Mouse (Mus musculus): ENCODE measurements at regions not wholly inside any gene's neighbourhood (a gene's known extent, or its start where the extent isn't known, plus 50 kb on each side); places are given as distances from the start of the nearest gene placed in this dataset.

GRCm38 (mm10) chr9:26601979-26602378, 131.5 kb upstream of the B3gat1 start:
- DNase-seq = no peak

- no peak for DNase-seq
These were observed 129.0 kb upstream of the B3gat1 start for GRCm38 (mm10) chr9:26604552-26604951.

DNA sequence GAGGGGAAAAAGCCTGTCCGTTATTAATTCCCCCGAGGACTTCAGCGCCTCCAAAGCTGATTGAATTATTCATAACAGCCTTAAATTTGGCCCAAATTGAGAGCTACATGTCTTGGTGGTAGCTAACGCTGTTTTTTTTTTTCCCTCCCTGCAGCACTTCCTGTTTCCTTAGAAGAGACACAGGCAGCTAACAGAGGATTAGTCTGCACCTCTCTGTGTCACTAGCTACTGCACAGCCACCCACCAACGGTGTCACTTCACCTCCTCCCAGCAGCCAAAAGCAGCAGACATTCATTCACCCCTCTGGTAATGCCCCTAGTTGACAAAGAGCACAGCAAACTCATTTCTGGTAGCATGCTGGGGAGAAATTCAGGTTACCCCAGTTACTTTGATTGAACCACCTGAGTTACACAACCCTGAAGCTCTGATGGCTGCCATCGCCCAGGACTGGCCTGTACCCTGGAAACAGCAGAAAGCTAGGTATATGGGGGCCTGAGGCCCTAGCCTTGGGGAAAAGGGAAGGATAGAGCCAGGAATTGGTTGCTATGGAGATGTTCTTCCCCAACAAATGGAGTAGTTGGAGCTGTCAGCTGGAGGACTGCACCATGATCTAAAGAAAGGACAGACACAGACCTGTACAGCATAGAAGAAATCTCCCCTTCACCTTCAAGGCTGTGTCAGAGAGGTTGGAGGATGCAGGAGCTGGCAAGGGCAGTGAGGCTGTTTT, 121.7 kb upstream of the B3gat1 start:
- DNase-seq = no peak

- peak in 1 of 2 experiments; percentile 31 for DNase-seq
These were observed 110.6 kb upstream of the B3gat1 start for GRCm38 (mm10) chr9:26622840-26623448.

GRCm38 (mm10) chr9:26625171-26625937, 108.2 kb upstream of the B3gat1 start:
- DNase-seq = peak; percentile 89 to 92

DNA sequence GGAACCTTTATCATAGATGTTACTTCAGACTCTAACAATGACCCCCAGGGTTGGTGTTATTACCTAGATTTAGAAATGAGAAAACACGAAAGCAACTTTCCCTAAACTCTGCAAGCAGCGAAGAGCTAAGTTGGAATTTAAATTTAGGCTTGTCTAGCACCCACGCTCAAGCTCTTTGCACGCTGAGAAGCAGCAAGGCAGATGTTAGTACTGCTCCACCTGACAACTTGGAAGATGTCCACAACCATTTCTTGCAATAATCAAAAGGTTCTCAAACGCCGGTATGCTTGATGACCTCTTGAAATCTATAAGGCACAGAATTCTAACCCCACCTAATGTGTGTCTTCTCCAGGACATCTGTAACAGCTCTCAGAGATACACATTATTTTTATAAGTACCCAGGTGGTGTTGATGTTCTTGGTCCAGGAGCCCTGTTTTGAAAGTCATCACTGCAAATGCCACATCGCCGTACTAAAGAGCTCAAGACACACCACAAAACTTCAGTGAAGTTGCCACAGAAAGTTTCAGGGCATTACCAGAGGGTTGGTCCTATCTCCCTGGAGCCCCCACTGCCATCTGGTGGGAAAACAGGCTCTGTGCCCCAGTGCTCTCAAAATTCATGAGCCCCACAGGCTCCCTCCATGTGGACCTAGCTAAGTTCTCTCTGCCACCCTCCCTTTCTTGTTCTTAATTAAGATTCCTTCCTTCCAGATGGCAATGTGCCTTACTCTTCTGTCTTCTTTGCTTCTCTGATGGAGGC, 100.5 kb upstream of the B3gat1 start:
- DNase-seq = no peak

DNA sequence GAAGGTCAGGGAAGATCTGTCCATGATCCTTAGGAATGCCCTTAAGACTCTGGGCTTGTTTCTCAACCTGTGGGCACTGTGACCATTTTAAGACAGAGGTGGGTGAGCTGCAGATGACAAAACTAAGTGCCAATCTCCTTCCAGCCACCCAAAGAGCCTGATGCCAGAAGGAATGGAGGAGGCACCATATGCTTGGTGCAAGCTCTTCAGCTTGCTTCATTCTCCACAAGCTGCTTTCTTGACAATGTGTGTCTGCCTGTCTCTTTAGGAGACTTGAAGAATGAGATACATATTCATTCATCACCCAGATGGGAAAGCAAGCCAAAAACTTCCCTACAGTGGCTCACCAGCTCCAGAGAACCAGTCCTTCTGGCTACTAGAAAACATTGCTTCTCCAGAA, 98.3 kb upstream of the B3gat1 start:
- DNase-seq = no peak

- DNase-seq = no peak
These were observed 94.9 kb upstream of the B3gat1 start for GRCm38 (mm10) chr9:26638586-26638985.

DNA sequence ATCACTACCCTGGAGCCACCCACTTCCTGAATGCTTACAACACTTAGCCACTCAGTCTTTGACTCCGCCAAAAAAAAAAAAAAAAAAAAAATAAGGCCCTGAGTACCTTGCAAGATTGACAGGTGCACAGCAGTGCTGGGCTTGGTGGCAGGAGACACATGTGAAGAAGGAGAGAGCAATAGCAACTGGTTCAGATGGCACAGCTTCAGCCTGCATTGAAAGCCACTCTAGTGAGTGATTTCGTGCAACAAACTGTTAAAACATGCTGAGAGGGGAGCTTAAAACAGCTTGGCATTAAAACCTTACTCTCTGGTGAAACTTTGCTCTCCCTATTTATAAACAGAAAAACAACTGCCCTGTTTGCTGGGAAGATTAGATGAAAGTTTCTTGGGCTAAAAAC, 91.2 kb upstream of the B3gat1 start:
- DNase-seq = no peak

DNA sequence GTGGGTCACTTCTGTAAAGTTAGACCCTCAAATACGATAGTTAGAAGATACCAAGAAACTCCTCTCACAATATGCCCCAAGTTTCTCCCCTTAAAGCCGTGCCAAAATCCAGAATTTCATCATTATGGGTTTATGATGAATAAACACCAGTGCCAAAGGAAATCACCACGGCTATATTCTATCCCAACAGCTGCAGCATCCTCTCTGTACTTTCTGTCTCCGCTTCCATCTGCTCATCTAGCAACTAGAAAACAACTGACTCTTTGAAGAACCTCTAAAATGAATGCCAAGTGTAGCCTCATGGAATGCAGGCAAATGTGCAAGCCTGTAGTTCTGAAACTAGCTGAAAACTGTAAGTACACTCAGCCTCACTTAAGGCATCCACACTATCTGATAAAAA, 90.7 kb upstream of the B3gat1 start:
- DNase-seq = no peak

DNA sequence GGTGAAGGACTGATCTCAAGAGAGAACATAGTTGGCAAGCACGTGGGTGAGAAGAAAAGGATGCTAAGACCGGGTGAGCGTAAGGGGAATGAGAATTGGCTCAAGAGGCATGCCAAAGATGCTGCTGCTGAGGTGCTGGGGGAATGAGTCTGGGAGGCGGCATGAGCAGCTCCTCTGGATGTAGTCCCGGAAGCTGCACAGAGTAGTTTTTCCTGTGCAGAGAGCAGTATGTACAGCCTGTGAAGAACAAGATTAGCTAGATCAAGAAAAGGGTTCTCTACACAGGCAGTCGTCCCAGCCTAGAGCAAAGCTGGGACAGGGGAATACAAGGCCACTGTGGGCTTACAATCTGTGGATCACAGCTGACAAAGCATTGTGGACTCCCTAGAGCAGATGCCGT, 84.0 kb upstream of the B3gat1 start:
- no peak for DNase-seq

DNA sequence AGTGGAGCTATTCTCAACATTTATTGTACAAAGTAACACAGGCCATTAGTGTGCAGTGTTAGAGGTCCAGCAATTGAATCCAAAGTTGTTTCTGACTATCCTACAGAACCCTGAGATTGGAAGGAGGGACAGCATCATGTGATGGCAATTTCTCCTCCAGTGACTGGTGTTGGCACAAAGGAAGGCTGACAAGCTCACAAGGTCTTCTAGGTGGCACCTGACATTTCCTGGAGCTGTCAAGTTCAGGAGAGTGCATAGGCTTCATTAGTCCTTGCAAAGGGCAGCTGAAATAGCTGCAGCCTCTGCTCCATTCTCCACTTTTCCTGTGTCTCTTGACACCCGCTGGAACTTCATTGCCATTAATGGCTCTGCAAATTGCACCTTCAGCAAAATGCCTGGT, 80.6 kb upstream of the B3gat1 start:
- DNase-seq = no peak

DNA sequence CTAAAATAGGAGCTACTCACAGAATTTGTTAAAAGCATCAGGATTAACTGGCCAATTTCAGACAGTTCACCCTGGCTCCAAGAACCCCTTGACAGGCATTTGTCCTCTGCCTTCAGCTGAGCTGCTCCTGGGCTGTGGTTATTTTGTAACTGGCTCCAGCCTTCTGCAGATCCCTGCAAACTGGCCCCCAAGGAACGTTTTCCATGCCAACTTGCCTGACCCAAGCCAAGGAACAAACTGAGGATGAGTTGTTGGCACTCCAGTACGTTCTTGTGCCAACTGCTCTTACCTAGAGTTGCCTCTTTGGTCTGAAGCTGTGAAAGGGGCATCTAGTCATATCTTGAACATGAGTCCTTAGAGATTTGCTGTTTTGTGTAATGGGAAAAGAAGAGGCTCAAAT, 74.2 kb upstream of the B3gat1 start:
- peak; percentile 45 to 59 for DNase-seq

DNA sequence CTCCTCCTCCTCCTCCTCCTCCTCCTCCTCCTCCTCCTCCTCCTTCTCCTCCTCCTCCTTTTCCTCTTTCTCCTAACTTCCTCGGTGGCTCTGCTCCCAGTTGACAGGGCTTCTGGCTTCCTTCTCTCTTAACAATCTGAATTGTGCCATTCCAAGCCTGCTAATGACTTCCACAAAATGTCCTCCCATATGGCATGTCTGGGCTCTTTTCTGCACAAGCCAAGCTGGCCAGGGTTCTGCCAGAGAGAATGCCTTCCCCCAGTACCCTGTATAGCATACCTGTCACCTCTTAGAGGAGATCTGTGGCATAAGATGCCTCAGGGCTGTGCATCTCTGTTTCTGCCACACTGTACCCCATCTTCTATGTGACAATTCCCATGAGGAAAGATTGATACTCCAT, 70.0 kb upstream of the B3gat1 start:
- peak; percentile 39 to 71 for DNase-seq

DNA sequence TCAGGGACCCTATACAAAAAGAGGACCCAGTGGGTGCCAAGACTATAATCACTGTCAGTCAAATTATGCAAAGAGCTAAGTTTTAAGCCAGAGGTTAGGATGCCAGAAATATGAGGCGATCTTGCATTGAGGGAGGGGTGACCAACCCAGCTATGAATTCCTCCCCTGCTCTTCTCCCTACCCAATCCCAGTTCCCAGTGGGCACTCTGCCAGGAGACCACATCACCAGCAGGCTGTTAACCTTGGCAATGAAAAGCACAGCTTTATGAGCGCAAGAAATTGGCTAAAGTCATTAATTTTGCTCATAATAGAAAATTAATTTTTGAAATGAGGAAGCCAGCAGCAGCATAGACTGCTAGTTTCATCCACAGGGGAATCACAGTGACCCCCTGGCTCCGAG, 65.7 kb upstream of the B3gat1 start:
- peak; percentile 76 to 88 for DNase-seq

- no peak for DNase-seq
These were observed 59.3 kb upstream of the B3gat1 start for GRCm38 (mm10) chr9:26674059-26674757.

DNA sequence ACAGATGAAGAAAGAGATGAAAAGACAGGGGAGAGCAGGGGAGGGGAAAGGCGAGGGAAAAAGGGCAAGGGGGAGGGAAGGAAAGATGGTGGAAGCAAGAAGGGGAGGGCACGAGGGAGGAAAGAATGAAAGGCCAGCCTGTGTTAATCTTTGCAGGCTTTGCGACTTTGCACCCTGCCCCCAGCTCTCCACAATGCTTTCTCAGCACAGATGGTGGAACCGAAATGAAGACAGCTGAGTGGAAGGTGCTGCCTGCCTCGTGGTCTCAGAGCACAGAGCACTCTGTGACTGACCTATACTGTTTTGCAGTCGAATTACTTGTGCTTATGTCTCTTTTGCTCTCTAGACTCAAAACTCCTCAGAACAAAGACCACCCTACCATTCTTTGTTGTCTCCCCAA, 55.2 kb upstream of the B3gat1 start:
- DNase-seq = peak in 1 of 2 experiments; percentile 38

DNA sequence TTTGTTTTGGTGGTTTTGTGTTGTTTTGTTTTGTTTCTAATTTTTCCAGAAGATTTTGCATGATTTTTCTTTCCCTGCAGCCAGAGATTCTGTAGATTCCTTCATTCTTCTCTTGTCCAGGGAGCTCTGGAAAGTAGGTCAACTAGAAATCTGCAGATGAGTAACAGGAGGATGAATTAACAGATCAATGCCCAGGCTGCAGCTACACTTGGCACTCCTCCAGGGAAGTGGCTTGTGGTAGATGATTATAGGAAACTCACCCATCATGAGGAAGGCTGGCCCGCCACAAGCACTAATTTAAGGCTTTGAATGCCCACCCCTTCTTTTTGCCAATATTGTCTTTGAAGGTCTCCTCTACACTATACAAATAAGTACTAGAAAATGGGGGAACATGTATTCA, 52.0 kb upstream of the B3gat1 start:
- DNase-seq = peak; percentile 58 to 68

Data from cerebellum, postnatal 14 days (tissue).